Mouse (Mus musculus) bone marrow, adult 2 months (tissue): Measurements from ENCODE around the gene Sec22b.

Source experiments
- CTCF ChIP-seq: fragments of 200-500 bp; IDR thresholded peaks from 2 replicates; pipeline ENCODE4 v1.5.1; 2011; ENCODE audit warnings: low read length, control low read depth; ENCODE audit not compliant: control insufficient read depth, insufficient read depth
- POLR2A ChIP-seq: fragments of 200-500 bp; IDR thresholded peaks from 2 replicates; pipeline ENCODE4 v1.6.1; 2011; ENCODE audit warnings: low read depth, mild to moderate bottlenecking, control low read depth, low read length, borderline replicate concordance; ENCODE audit not compliant: control insufficient read depth

- TF ChIP-seq CTCF: no peak
- TF ChIP-seq POLR2A: no peak
Measured at GRCm38 (mm10) chr3:97956322-97956721, 55.3 kb downstream of the Sec22b start.
